Mouse (Mus musculus) central nervous system, embryonic 18 days (tissue): ENCODE results near the gene Pigx. TPM values are rescaled to one million over a fixed set of nuclear protein-coding genes. Genes with fewer than 3 reads are reported as not detected.

Experiments used
- polyA plus RNA-seq: library from polyadenylated mRNA; depleted of rRNA; stranded (reverse); fragments of >200 nt; gene quantifications from 2 replicates; pipeline ENCODE4 v1.2.3, GENCODE M21; 2012; rRNA removed

Pigx gene
- polyA plus RNA-seq = 73.2 and 76.4 TPM in 2 replicates

GRCm38 (mm10) chr16:32099638-32100150 lies at the start of gene Pigx, which contains the start of gene Cep19:
Gene Pigx (minus strand): TSS chr16:32099740.
Gene Cep19 (plus strand): TSS chr16:32099800.

GRCm38 (mm10) chr16:32078991-32079511 lies 20.5 kb downstream of the Pigx start, which contains the start of gene Pak2:
Gene Pak2 (minus strand): TSS chr16:32079342.

Other genes starting within 250 kb of the Pigx start
- gene Meltf, start 220.9 kb downstream of the Pigx start, polyA plus RNA-seq = 0.23 and 0.32 TPM in 2 replicates
- 2.3 and 2.6 TPM in 2 replicates for gene Pigz, start 165.9 kb downstream of the Pigx start, polyA plus RNA-seq
- gene 0610012G03Rik, start 151.2 kb downstream of the Pigx start, polyA plus RNA-seq = 86.2 and 88.4 TPM in 2 replicates
- 121 and 134 TPM in 2 replicates for gene Ncbp2, start 151.2 kb downstream of the Pigx start, polyA plus RNA-seq
- 19.5 and 19.9 TPM in 2 replicates for gene Senp5, start 96.5 kb downstream of the Pigx start, polyA plus RNA-seq
- gene Pak2, start 20.4 kb downstream of the Pigx start, polyA plus RNA-seq = 27.0 and 28.0 TPM in 2 replicates
- 34.8 and 39.6 TPM in 2 replicates for gene Cep19, start 60 bp upstream of the Pigx start, polyA plus RNA-seq
- 5.1 and 5.8 TPM in 2 replicates for gene Nrros, start 65.9 kb upstream of the Pigx start, polyA plus RNA-seq
- not detected in 2 replicates for gene Bex6, start 80.1 kb upstream of the Pigx start, polyA plus RNA-seq
- gene Fbxo45, start 147.4 kb upstream of the Pigx start, polyA plus RNA-seq = 29.3 and 30.6 TPM in 2 replicates
- gene Wdr53, start 147.5 kb upstream of the Pigx start, polyA plus RNA-seq = 9.0 and 9.5 TPM in 2 replicates
- gene Smco1, start 171.7 kb upstream of the Pigx start, polyA plus RNA-seq = not detected in 2 replicates
- gene Rnf168, start 177.7 kb upstream of the Pigx start, polyA plus RNA-seq = 16.9 and 17.8 TPM in 2 replicates
- gene Ubxn7, start 232.5 kb upstream of the Pigx start, polyA plus RNA-seq = 23.3 and 24.1 TPM in 2 replicates